Mouse (Mus musculus) lung, postnatal 10 days (tissue): Measurements from ENCODE around the gene Mcat.

Source experiments
- DNase-seq: peaks from one replicate; pipeline ENCODE4 v3.0.0; 2021

Mcat gene

DNA sequence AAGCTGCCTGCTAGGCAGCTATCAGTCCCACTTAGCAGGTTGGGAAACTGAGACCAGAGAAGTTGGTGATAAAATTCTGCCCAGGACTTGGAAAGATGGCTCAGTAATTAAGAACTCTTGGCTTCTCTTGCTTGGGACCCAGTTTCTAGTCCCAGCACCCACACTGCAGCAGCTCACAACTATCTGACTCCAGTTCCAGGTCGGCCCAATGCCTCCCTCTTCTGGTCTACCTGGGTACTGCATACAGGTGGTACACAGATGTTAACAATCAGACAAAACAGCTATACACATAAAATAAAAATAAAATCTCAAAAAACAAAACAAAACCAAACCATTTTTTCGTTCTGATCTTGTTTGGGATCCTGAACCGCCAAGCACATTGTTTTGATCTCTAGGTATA is 63.2 kb downstream of the Mcat start:
- DNase-seq = peak; percentile 45

DNA sequence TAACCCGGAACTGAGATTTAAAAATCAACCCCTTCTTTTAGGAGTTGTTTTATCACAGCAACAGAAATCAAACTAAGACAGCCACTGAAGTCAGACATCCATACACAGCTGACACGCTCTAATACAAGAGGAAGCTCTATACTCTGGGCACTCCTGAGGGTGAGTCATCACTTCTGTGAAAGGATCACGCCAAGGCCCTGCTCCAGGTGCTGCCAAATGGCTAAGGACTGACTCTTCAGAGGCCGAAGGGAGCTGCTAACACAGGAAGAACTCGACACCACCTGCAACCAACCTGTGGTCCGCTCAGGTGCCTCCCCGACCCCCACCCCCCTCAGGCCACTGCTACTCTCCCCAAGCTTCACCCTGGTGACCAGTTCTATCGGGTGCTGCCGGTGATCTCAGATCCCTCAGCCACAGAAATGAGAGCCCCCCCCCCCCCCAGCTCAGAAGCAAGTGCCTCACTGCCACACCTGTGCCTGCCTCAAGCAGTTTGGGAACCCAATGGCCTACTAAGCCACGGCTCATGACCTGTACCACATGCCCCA is 64.3 kb downstream of the Mcat start:
- no peak for DNase-seq

DNA sequence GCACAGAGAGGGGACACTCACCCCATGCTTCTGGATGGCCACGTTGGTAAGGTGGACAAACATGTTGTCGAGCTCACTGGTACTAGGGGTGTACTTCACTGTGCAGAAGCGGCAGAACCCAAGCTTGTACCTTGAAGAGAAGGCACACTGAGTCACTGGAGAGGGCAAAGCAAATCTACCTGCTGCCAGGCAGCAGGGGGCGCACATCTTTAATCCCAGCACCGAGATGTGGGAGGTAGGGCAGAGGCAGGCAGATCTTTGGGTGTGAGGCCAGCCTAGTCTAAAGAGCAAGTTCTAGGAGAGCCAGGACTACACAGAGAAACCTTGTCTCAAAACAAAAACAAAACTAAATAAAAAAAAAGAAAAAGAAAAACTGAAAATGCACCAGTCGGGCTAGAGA is 66.3 kb downstream of the Mcat start:
- DNase-seq = no peak
